Mouse (Mus musculus): ENCODE data around the gene Rhoc. TPM values are rescaled to one million over a fixed set of nuclear protein-coding genes. Genes with fewer than 3 reads are reported as not detected.
"Not testable (repeated sequence)": the region's sequence is repeated elsewhere in the genome, so short reads cannot be mapped to it uniquely, and the experiment has no call there.

Rhoc gene
- total RNA-seq (2021) = 10 to 100 TPM; 32.7 to 33.5 TPM

GRCm38 (mm10) chr3:104788075-104788474, at the start of gene Rhoc:
Rhoc (plus strand) TSS chr3:104788375.
- DNase-seq (ENCODE audit: low spot score in 2 of 2) = no peak
- intact Hi-C loops (cut with DNase I) = loop anchor here (1.0 to 5.0 kb wide), 3 partner anchors 77 to 271 kb away; partner anchors contain the start of genes Capza1 and St7l

- no peak for DNase-seq (ENCODE audit: low spot score in 2 of 2)
- intact Hi-C loops (cut with DNase I) = no loop called here
Measured at GRCm38 (mm10) chr3:104741954-104742353, 46.2 kb upstream of the Rhoc start.

- intact Hi-C loops (cut with DNase I) = no loop called here
- DNase-seq (ENCODE audit: low spot score in 2 of 2) = no peak
Measured at GRCm38 (mm10) chr3:104743161-104743560, 45.0 kb upstream of the Rhoc start.

GRCm38 (mm10) chr3:104743864-104744263, 44.3 kb upstream of the Rhoc start:
- intact Hi-C loops (cut with DNase I) = no loop called here
- DNase-seq (ENCODE audit: low spot score in 2 of 2) = no peak

GRCm38 (mm10) chr3:104752845-104753244, 35.3 kb upstream of the Rhoc start:
- intact Hi-C loops (cut with DNase I); DNase-seq (ENCODE audit: low spot score in 2 of 2): not testable (repeated sequence)

GRCm38 (mm10) chr3:104758406-104758805, 29.8 kb upstream of the Rhoc start:
- peak; percentile 46 to 53 for DNase-seq (ENCODE audit: low spot score in 2 of 2)
- intact Hi-C loops (cut with DNase I) = no loop called here

- DNase-seq (ENCODE audit: low spot score in 2 of 2) = no peak
- intact Hi-C loops (cut with DNase I) = no loop called here
Measured at GRCm38 (mm10) chr3:104758869-104759268, 29.3 kb upstream of the Rhoc start.

- DNase-seq (ENCODE audit: low spot score in 2 of 2); intact Hi-C loops (cut with DNase I): not testable (repeated sequence)
Measured at GRCm38 (mm10) chr3:104762103-104762863, 25.9 kb upstream of the Rhoc start.

GRCm38 (mm10) chr3:104765021-104765420, 23.2 kb upstream of the Rhoc start:
- intact Hi-C loops (cut with DNase I) = no loop called here
- DNase-seq (ENCODE audit: low spot score in 2 of 2) = no peak

- DNase-seq (ENCODE audit: low spot score in 2 of 2) = no peak
- intact Hi-C loops (cut with DNase I) = no loop called here
Measured at GRCm38 (mm10) chr3:104767141-104767540, 21.0 kb upstream of the Rhoc start.

- no peak for DNase-seq (ENCODE audit: low spot score in 2 of 2)
- intact Hi-C loops (cut with DNase I) = no loop called here
Measured at GRCm38 (mm10) chr3:104767716-104768115, 20.5 kb upstream of the Rhoc start.

GRCm38 (mm10) chr3:104769135-104769534, 19.0 kb upstream of the Rhoc start:
- no peak for DNase-seq (ENCODE audit: low spot score in 2 of 2)
- intact Hi-C loops (cut with DNase I) = no loop called here

GRCm38 (mm10) chr3:104770035-104770434, 18.1 kb upstream of the Rhoc start:
- DNase-seq (ENCODE audit: low spot score in 2 of 2) = peak in 1 of 2 experiments; percentile 36
- intact Hi-C loops (cut with DNase I) = loop anchor here (5.0 kb wide), 1 partner anchor 287 kb away; no protein-coding TSS in a partner anchor

GRCm38 (mm10) chr3:104770918-104771317, 17.3 kb upstream of the Rhoc start:
- intact Hi-C loops (cut with DNase I) = loop anchor here (5.0 kb wide), 1 partner anchor 286 kb away; no protein-coding TSS in a partner anchor
- DNase-seq (ENCODE audit: low spot score in 2 of 2) = no peak

- intact Hi-C loops (cut with DNase I) = loop anchor here (5.0 kb wide), 1 partner anchor 286 kb away; no protein-coding TSS in a partner anchor
- DNase-seq (ENCODE audit: low spot score in 2 of 2) = no peak
Measured at GRCm38 (mm10) chr3:104771460-104771859, 16.7 kb upstream of the Rhoc start.

GRCm38 (mm10) chr3:104773301-104773700, 14.9 kb upstream of the Rhoc start:
- intact Hi-C loops (cut with DNase I) = loop anchor here (5.0 kb wide), 1 partner anchor 284 kb away; no protein-coding TSS in a partner anchor
- DNase-seq (ENCODE audit: low spot score in 2 of 2) = no peak

GRCm38 (mm10) chr3:104777342-104777741, 10.8 kb upstream of the Rhoc start:
- DNase-seq (ENCODE audit: low spot score in 2 of 2) = no peak
- intact Hi-C loops (cut with DNase I) = no loop called here

- peak in 1 of 2 experiments; percentile 39 for DNase-seq (ENCODE audit: low spot score in 2 of 2)
- intact Hi-C loops (cut with DNase I) = loop anchor here (2.0 kb wide), 1 partner anchor 65 kb away; no protein-coding TSS in a partner anchor
Measured at GRCm38 (mm10) chr3:104779949-104780348, 8.2 kb upstream of the Rhoc start.

- no peak for DNase-seq (ENCODE audit: low spot score in 2 of 2)
- intact Hi-C loops (cut with DNase I) = no loop called here
Measured at GRCm38 (mm10) chr3:104780561-104781420, 7.4 kb upstream of the Rhoc start, which contains the start of gene Ppm1j. Ppm1j (plus strand) TSS chr3:104781056.

GRCm38 (mm10) chr3:104781471-104781903, 6.7 kb upstream of the Rhoc start, which contains the start of gene Fam19a3:
Fam19a3 (minus strand) TSS chr3:104781840.
- intact Hi-C loops (cut with DNase I) = no loop called here
- no peak for DNase-seq (ENCODE audit: low spot score in 2 of 2)
